Mouse (Mus musculus) megakaryocyte, embryonic 14.5 days (primary cell): ENCODE measurements around the gene Cul7.

Experiments
- FLI1 ChIP-seq: IDR thresholded peaks from 2 replicates; pipeline ENCODE4 v1.6.1; 2012; ENCODE audit warnings: low read length, inconsistent platforms, mixed read lengths
- GATA1 ChIP-seq: IDR thresholded peaks from 3 replicates; pipeline ENCODE4 v1.6.1; 2012; ENCODE audit warnings: mixed read lengths, low read length, inconsistent platforms, borderline replicate concordance

GRCm38 (mm10) chr17:46605126-46605525 is 45.0 kb upstream of the Cul7 start:
- TF ChIP-seq GATA1 (no peak), FLI1 (no peak)
